Mouse (Mus musculus): ENCODE measurements at regions not wholly inside any gene's neighbourhood (a gene's known extent, or its start where the extent isn't known, plus 50 kb on each side); places are given as distances from the start of the nearest gene placed in this dataset.
A peak's percentile ranks its signal among the peaks of the same experiment; 100 is the strongest.

- WGBS, result 79% methylated on average over 5 of the region's 5 CpGs
- no peak overlapping the region for H3K27ac ChIP-seq
- no peaks in the 10 kb centered on the region for H3K36me3 ChIP-seq (ENCODE audit: poor library complexity, severe bottlenecking)
- no peak overlapping the region for H3K4me2 ChIP-seq
- no peaks in the 10 kb centered on the region for H3K9me3 ChIP-seq (replicated peaks)
- no peak overlapping the region for H3K4me3 ChIP-seq
- no peak overlapping the region for H3K9ac ChIP-seq
- H3K27me3 ChIP-seq, result no peaks in the 10 kb centered on the region
- peaks cover 13% of the 10 kb centered on the region for H3K4me1 ChIP-seq
- ATAC-seq, result no peak
Observed at GRCm38 (mm10) chr9:72166084-72166483, 54.4 kb upstream of the Tcf12 start.

GRCm38 (mm10) chr9:72166611-72167010 is 54.9 kb upstream of the Tcf12 start:
- ATAC-seq, result no peak
- Histone ChIP-seq H3K4me2 (no peak overlapping the region), H3K36me3 (ENCODE audit: poor library complexity, severe bottlenecking) (no peaks in the 10 kb centered on the region), H3K27ac (no peak overlapping the region), H3K9me3 (replicated peaks) (no peaks in the 10 kb centered on the region), H3K27me3 (no peaks in the 10 kb centered on the region), H3K4me3 (no peak overlapping the region), H3K9ac (no peak overlapping the region), H3K4me1 (peaks cover 13% of the 10 kb centered on the region)
- 88% methylated on average over 5 of the region's 5 CpGs for WGBS

DNA sequence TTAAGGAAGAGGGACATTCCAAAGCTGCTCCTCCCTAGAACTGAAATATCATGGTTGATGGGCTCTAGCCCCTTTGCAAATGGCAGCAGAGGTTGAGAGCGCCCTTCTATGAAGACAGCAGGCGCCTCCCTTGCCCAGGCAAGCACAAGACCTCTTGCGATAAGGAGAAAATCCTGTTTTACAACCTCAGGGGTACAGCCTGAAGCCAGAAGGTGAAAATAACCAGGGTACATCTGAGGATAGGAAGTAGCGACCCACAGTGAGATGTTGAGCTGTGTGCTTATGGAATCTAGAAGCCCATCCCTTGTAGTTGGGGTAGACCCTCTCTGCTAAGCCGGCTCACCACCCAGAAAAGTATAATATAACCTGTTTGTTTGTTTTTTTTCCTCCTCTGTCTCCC is 57.6 kb upstream of the Tcf12 start:
- Histone ChIP-seq H3K27me3 (no peaks in the 10 kb centered on the region), H3K9ac (no peak overlapping the region), H3K9me3 (replicated peaks) (no peaks in the 10 kb centered on the region), H3K4me1 (peaks cover 13% of the 10 kb centered on the region), H3K27ac (no peak overlapping the region; the same call in 1 of the 2 replicates), H3K36me3 (ENCODE audit: poor library complexity, severe bottlenecking) (no peaks in the 10 kb centered on the region), H3K4me3 (no peak overlapping the region), H3K4me2 (peak overlapping the region; percentile 61)
- no peak for ATAC-seq
- WGBS, result 68% methylated on average over 5 of the region's 5 CpGs

DNA sequence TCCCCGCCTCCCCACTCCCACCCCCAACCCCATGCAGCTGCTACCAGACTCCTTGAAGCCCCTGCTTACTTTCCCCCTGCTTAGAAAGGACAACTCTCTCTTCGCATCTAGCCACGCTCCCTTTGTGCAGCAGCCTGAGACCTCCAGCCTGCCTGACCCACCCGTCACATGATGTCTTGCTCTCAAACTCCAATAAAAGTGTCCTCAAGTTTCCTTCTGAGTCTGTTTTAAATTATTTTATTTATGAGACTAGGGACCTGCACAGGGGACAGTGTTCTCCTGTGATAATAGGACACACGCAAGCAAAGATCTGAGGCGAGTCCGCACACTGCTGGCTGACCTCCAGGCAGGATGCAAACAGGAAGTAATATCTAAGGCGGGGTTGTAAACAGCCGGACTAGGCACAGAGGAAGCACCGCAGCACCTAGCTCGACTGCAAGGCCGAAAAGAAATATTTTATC is 58.1 kb upstream of the Tcf12 start:
- Histone ChIP-seq H3K27me3 (no peaks in the 10 kb centered on the region), H3K9ac (peak overlapping the region; percentile 43), H3K4me3 (peak overlapping the region; percentile 31), H3K9me3 (replicated peaks) (no peaks in the 10 kb centered on the region), H3K4me2 (peak overlapping the region; percentile 61), H3K36me3 (ENCODE audit: poor library complexity, severe bottlenecking) (no peaks in the 10 kb centered on the region), H3K27ac (no peak overlapping the region), H3K4me1 (peaks cover 13% of the 10 kb centered on the region)
- WGBS, result 7% methylated on average over 12 of the region's 12 CpGs
- ATAC-seq, result no peak; the same call in 1 of the 2 replicates

- 6% methylated on average over 9 of the region's 9 CpGs for WGBS
- Histone ChIP-seq H3K27me3 (no peaks in the 10 kb centered on the region), H3K36me3 (ENCODE audit: poor library complexity, severe bottlenecking) (no peaks in the 10 kb centered on the region), H3K4me2 (peak overlapping the region; percentile 61), H3K27ac (no peak overlapping the region), H3K9me3 (replicated peaks) (no peaks in the 10 kb centered on the region), H3K9ac (peak overlapping the region; percentile 43), H3K4me3 (peak overlapping the region; percentile 31), H3K4me1 (peaks cover 13% of the 10 kb centered on the region)
- 0 out of 2 replicates have a peak, but pooled peaks have one; percentile 36 for ATAC-seq
Observed at GRCm38 (mm10) chr9:72170235-72170634, 58.6 kb upstream of the Tcf12 start.

DNA sequence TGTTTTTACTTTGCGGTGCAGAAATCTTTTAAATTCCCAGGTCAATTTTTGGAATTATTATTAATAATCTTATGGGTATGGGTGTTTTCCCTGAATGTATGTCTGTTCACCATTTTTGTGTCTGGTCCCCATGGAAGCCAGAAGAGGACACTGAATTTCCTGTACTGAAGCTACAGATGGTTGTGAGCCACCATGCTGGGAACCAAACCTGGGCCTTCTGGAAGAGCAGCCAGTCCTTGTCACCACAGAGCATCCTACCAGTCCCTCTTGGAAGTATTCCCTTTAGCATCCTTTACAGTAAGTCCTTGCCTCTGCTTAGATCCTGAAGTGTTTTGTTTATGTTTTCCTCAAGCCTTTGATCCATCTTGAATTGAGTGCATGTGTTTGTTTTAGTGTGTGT is 60.7 kb upstream of the Tcf12 start:
- Histone ChIP-seq H3K27ac (no peak overlapping the region), H3K9me3 (replicated peaks) (no peaks in the 10 kb centered on the region), H3K9ac (no peak overlapping the region), H3K27me3 (no peaks in the 10 kb centered on the region), H3K4me2 (no peak overlapping the region), H3K4me1 (peaks cover 13% of the 10 kb centered on the region), H3K36me3 (ENCODE audit: poor library complexity, severe bottlenecking) (no peaks in the 10 kb centered on the region), H3K4me3 (no peak overlapping the region)
- WGBS, result 97% methylated on average over 1 of the region's 1 CpGs
- no peak for ATAC-seq

GRCm38 (mm10) chr9:72180972-72181371 is 69.3 kb upstream of the Tcf12 start:
- peaks cover 11% of the 10 kb centered on the region; the same call in 1 of the 2 replicates for H3K4me1 ChIP-seq
- no peaks in the 10 kb centered on the region for H3K27me3 ChIP-seq
- no peaks in the 10 kb centered on the region for H3K9me3 ChIP-seq (replicated peaks)
- no peak overlapping the region for H3K4me2 ChIP-seq
- no peak overlapping the region for H3K9ac ChIP-seq
- H3K4me3 ChIP-seq, result no peak overlapping the region
- no peak overlapping the region for H3K27ac ChIP-seq
- WGBS, result 57% methylated on average over 6 of the region's 6 CpGs
- no peak for ATAC-seq
- H3K36me3 ChIP-seq (ENCODE audit: poor library complexity, severe bottlenecking), result no peaks in the 10 kb centered on the region

- no peak overlapping the region for H3K27ac ChIP-seq
- no peak overlapping the region for H3K4me3 ChIP-seq
- no peak overlapping the region for H3K9ac ChIP-seq
- no peaks in the 10 kb centered on the region for H3K9me3 ChIP-seq (replicated peaks)
- H3K4me2 ChIP-seq, result no peak overlapping the region
- 93% methylated on average over 10 of the region's 10 CpGs for WGBS
- H3K36me3 ChIP-seq (ENCODE audit: poor library complexity, severe bottlenecking), result no peaks in the 10 kb centered on the region
- no peaks in the 10 kb centered on the region for H3K27me3 ChIP-seq
- peaks cover 11% of the 10 kb centered on the region; the same call in 1 of the 2 replicates for H3K4me1 ChIP-seq
- no peak for ATAC-seq
Observed at GRCm38 (mm10) chr9:72183336-72183735, 71.7 kb upstream of the Tcf12 start.

DNA sequence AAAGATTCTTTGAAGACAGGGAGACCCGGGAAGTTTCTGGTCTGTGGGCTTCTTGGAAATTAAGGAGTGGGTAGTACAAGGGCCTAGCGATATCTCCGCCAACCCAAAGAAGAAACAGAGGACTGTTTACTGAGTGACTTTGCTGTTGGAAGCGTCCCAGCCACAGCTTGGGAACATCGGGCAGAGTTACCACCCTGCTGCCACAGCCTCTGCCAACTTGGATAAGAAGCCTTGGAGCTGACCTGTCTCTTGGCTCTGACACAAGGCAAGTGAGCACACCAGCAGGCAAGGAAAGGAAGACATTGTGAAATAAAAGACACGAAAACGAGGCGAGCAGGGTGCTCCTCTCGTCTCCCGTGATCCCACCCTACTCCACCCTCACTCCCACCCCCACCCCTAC is 72.3 kb upstream of the Tcf12 start:
- Histone ChIP-seq H3K9me3 (replicated peaks) (no peaks in the 10 kb centered on the region), H3K36me3 (ENCODE audit: poor library complexity, severe bottlenecking) (no peaks in the 10 kb centered on the region), H3K27ac (no peak overlapping the region), H3K9ac (no peak overlapping the region), H3K27me3 (no peaks in the 10 kb centered on the region), H3K4me3 (no peak overlapping the region), H3K4me1 (peaks cover 11% of the 10 kb centered on the region; the same call in 1 of the 2 replicates), H3K4me2 (no peak overlapping the region)
- 88% methylated on average over 10 of the region's 10 CpGs for WGBS
- ATAC-seq, result peak; percentile 16; the same call in 1 of the 2 replicates

GRCm38 (mm10) chr9:72189867-72190266 is 78.2 kb upstream of the Tcf12 start:
- no peak for ATAC-seq
- Histone ChIP-seq H3K9ac (no peak overlapping the region), H3K9me3 (replicated peaks) (no peaks in the 10 kb centered on the region), H3K4me2 (no peak overlapping the region), H3K4me1 (no peaks in the 10 kb centered on the region), H3K4me3 (no peak overlapping the region), H3K27me3 (no peaks in the 10 kb centered on the region), H3K27ac (no peak overlapping the region), H3K36me3 (ENCODE audit: poor library complexity, severe bottlenecking) (no peaks in the 10 kb centered on the region)
- WGBS, result 89% methylated on average over 7 of the region's 7 CpGs

DNA sequence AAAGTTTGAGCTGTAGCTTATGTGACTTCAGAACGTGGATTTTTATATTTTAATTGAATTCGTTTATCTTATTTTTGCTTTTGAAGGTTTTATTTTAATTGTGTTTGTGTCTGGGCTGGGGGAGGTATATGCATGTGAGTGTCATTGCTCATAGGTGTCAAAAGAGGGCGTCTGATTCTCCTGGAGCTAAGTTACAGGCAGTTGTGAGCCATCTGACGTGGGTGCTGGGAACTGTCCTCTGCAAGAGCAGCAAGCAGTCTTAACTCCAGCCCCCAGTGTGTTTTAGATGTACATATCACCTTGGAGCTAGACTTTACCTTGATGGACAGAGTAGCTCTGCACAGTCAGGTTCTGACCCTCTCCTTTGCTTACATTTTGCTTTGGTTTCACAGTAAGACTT is 79.0 kb upstream of the Tcf12 start:
- no peaks in the 10 kb centered on the region for H3K4me1 ChIP-seq
- H3K27me3 ChIP-seq, result no peaks in the 10 kb centered on the region
- 88% methylated on average over 4 of the region's 4 CpGs for WGBS
- H3K9ac ChIP-seq, result no peak overlapping the region
- no peak overlapping the region for H3K4me3 ChIP-seq
- H3K36me3 ChIP-seq (ENCODE audit: poor library complexity, severe bottlenecking), result no peaks in the 10 kb centered on the region
- H3K9me3 ChIP-seq (replicated peaks), result no peaks in the 10 kb centered on the region
- H3K4me2 ChIP-seq, result no peak overlapping the region
- no peak for ATAC-seq
- no peak overlapping the region for H3K27ac ChIP-seq

GRCm38 (mm10) chr9:72191091-72191490 is 79.4 kb upstream of the Tcf12 start:
- no peak overlapping the region for H3K4me2 ChIP-seq
- no peaks in the 10 kb centered on the region for H3K9me3 ChIP-seq (replicated peaks)
- no peak overlapping the region for H3K9ac ChIP-seq
- H3K4me1 ChIP-seq, result no peaks in the 10 kb centered on the region
- 95% methylated on average over 8 of the region's 8 CpGs for WGBS
- H3K27me3 ChIP-seq, result no peaks in the 10 kb centered on the region
- H3K4me3 ChIP-seq, result no peak overlapping the region
- ATAC-seq, result no peak
- H3K36me3 ChIP-seq (ENCODE audit: poor library complexity, severe bottlenecking), result no peaks in the 10 kb centered on the region
- H3K27ac ChIP-seq, result no peak overlapping the region
